ENCODE assay signal across 18 mouse cellular contexts in genomic region chr13:71529397-71530122, GRCm38 (mm10).
DNase-seq lines count a peak whose midpoint lies in the region; ATAC-seq and TF ChIP-seq lines count a peak whose summit lies in the region.
"Had no signal": no experiment of that assay in that cellular context is flagged by ENCODE, and none has a peak within 500 bp of the region (broad histone marks: within the 10 kb centered on the region; RNA-seq: fewer than 3 reads in every experiment).

No protein-coding gene starts in this region.

- no peaks in the 10 kb centered on the region for H3K27me3 ChIP-seq in stomach, postnatal 0 days (ENCODE audit: control insufficient read depth, insufficient read depth, low read length)

- H3K9me3 ChIP-seq in stomach, postnatal 0 days (ENCODE audit: control insufficient read depth, low read length): no peaks in the 10 kb centered on the region
- H3K9me3 ChIP-seq: limb, embryonic 13.5 days; midbrain, embryonic 13.5 days had no signal

- TF ChIP-seq CTCF in stomach, postnatal 0 days (IDR thresholded peaks at IDR 0.05; ENCODE audit: low read depth): no peak

- no peak overlapping the region for H3K9ac ChIP-seq in stomach, postnatal 0 days (ENCODE audit: low read length)
- H3K9ac ChIP-seq: limb, embryonic 13.5 days; liver, postnatal 0 days; midbrain, embryonic 13.5 days had no signal

- peak; percentile 86 for ATAC-seq in stomach, postnatal 0 days (ENCODE audit: low FRiP score, low TSS enrichment)
- ATAC-seq: intestine, embryonic 16.5 days; liver, postnatal 0 days; midbrain, embryonic 13.5 days had no signal

- H3K4me1 ChIP-seq in stomach, postnatal 0 days (replicated peaks; ENCODE audit: control insufficient read depth, insufficient read depth): no peaks in the 10 kb centered on the region

- WGBS in stomach, postnatal 0 days: 49% methylated on average over 14 of the region's 14 CpGs

- no peak overlapping the region for H3K4me2 ChIP-seq in stomach, postnatal 0 days (replicated peaks; ENCODE audit: low read depth)
- H3K4me2 ChIP-seq: heart, embryonic 11.5 days; limb, embryonic 13.5 days; midbrain, embryonic 13.5 days had no signal

- peak; percentile 85 for DNase-seq in heart, adult 11 months
- no peak for DNase-seq in heart, adult 9 months (ENCODE audit: low spot score in 2 of 2)
- peak; percentile 9 to 32 for DNase-seq in kidney, postnatal 4 days
- DNase-seq in kidney, postnatal 36 days: no peak
- DNase-seq in retina, postnatal 1 day: peak; percentile 23
- no peak for DNase-seq in retina, embryonic 14.5 days (ENCODE audit: low spot score)
- peak; percentile 34 for DNase-seq in stomach, postnatal 0 days (ENCODE audit: low spot score)
- no peak for DNase-seq in B cell, adult 2 months
- DNase-seq: cerebellum, adult 2 months; gastrocnemius, postnatal 10 days; heart, postnatal 36 days; liver, postnatal 0 days; right cerebral cortex, postnatal 25 days; thymus, adult 2 months had no signal

- no peak overlapping the region for H3K27ac ChIP-seq in stomach, postnatal 0 days (replicated peaks)
- H3K27ac ChIP-seq: limb, embryonic 13.5 days; midbrain, embryonic 13.5 days had no signal

- H3K36me3 ChIP-seq in stomach, postnatal 0 days (ENCODE audit: control insufficient read depth, insufficient read depth, low read length): no peaks in the 10 kb centered on the region
- H3K36me3 ChIP-seq: limb, embryonic 13.5 days; midbrain, embryonic 13.5 days had no signal

- no peak for TF ChIP-seq EP300 in stomach, postnatal 0 days (optimal IDR thresholded peaks at IDR 0.05)

- no peak overlapping the region for H3K4me3 ChIP-seq in stomach, postnatal 0 days (ENCODE audit: low read depth, low read length)
- H3K4me3 ChIP-seq: limb, embryonic 13.5 days; midbrain, embryonic 13.5 days had no signal

Comparison
In these comparisons a context has a peak if more than half of its experiments do, and no peak if none do; other contexts are left out.
1. DNase-seq: peak in heart, adult 11 months (single experiment), kidney, postnatal 4 days (2 of 2), retina, postnatal 1 day (single experiment) and stomach, postnatal 0 days (single experiment); none in heart, adult 9 months (0 of 2), kidney, postnatal 36 days (0 of 2), retina, embryonic 14.5 days (single experiment) and B cell, adult 2 months (0 of 2).